Mouse (Mus musculus) frontal cortex, adult 2 months (tissue): ENCODE data around the gene Vsig1. TPM values are rescaled to one million over a fixed set of nuclear protein-coding genes. Genes with fewer than 3 reads are reported as not detected.
A peak's percentile ranks its signal among the peaks of the same experiment; 100 is the strongest.

ENCODE experiments used
- DNase-seq, 2 experiments: peaks; one replicate each; pipeline ENCODE4 v3.0.0; 2022; ENCODE audit warnings: low spot score in 1 of 2; ENCODE audit errors: extremely low spot score in 1 of 2
- polyA plus RNA-seq: library from polyadenylated mRNA; depleted of rRNA; stranded (reverse); fragments of >200 nt; gene quantifications from 2 replicates; pipeline ENCODE4 v1.2.3, GENCODE M21; 2012; rRNA removed

Gene Vsig1
- polyA plus RNA-seq, result 0.04 and 0.08 TPM in 2 replicates

DNA sequence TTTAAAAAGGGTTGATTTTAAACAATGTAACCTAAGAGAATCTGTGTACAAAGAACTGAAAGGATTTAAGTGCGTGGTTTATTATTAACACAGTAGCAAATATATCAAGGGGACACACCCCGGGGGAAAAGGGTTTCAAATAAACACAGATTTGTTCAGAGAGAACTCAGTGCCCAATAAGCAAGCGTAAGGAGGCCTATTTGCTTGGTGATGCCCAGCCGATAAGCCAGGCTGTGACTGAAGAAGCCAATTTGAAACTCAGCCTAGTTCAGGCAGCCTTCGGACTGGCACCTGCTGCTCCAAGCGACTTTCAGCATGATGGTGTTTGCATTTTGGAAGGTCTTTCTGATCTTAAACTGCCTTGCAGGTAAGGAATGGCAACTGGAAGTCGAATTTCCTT lies at the start of gene Vsig1:
TSS of gene Vsig1 (plus strand) at position 249 of the 400 bp plus-strand sequence.
- DNase-seq, result no peak

DNA sequence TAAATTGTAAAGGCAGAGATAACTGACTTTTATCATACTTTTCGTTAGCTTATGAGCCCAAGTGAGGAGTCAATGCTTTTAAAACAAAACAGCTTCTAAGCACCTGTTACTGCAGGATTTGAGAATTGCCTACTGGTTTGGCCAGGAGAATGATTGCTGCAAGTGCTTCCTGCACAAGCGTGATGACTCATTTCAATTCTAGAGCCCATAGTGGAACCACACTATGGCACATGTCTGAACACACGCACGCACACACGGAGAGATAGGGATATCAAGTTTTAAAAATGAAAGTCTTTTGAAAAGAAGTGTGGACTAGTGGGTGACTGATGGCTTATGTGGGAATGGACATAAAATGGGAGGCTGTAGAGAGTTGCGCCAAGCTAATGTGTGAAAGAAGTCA lies 44.6 kb upstream of the Vsig1 start:
- DNase-seq, result no peak

DNA sequence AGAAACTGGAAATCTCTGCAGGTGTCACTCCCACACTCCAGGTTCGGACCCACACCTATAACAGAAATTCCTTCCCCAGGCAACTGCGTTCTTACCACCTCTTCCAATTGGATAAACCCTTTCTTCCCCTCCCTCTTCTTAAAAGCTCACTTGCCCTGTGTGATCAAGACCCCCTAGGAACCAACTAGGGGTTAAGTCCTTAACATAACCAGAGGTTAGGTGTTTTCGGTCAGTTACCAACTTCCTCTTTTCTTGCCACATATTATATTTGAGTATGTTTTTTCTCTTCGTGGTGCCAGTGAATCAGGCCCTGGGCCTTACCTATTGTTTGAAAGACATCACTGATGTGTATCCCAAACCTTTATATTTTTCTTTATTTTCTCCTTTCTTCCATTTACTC lies 44.0 kb upstream of the Vsig1 start:
- DNase-seq, result no peak

DNA sequence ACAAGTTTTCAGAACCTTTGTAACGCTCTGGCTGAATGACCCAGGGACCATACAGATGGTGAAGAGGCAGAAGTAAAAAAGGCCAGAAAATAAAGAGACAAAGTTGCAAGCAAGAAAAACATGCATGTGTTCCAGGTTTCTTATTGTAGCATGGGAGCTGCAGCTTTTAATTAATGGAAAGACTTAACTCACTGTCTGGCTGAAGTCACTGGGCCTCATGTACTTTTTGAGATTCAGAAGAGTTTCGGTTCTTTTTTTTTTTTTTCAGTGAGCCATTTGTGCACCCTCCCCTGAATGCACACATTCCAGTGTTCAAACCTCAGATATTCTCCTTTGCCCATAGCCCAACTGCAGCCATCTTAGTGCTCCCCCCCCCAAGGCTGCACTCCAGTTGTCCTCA lies 20.2 kb upstream of the Vsig1 start:
- DNase-seq, result no peak

DNA sequence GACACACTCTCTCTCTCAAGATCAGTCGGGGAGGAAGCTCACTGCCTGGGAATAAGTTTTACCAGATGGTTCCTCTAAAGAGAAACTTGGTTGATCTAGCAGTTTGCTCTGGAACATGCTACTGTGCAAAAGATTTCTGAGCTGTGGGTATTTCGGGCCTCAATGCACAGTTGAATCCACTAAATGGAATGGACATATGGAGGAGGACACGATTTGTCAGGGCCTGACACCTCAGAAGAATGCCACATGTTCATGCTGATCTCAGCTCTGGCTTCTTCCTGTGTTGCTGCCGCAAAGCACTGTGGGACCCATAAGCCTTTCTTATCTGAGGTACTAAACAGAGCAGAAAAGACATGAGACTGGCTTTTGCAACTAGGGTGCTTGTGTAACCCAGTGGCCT lies 15.6 kb upstream of the Vsig1 start:
- DNase-seq, result peak; percentile 16 to 33

DNA sequence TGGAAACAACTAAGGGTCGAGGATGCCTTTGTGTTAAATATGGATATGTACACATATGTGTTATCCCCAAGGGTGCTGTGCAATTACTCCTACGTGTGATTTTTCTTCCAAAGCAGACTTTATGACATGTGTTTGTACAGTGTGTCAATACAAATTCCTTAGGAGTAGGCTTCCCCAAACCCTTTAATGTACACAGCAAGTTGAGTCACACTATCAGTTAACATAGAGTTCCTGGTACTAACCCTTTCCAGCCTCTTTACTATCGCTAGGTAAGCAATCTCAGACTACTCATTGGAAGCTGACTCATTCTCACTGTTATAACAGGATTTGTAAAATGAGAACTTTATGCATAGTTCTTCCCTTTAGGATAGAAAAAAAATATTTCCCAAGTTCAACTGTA lies 3.9 kb upstream of the Vsig1 start:
- DNase-seq, result no peak

DNA sequence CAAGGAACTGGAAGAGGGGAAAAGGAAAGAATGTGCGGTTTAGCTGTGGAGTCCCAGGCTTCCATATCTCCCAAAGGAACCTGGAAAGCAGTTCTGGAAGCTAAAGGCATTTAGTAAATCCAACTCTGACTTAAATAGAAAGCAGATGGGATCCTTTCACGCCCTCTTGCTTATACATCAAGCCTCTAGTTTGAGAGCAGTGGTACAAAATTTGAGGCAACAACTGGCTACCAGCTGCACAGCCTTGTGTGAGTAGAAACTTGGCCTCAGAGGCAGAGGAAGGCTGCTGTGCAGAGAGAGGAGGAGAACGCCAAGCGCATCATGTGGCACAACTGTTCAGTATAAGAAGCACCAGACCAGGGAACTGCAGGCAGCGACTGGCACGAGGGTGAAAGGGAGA lies 13.9 kb downstream of the Vsig1 start:
- peak; percentile 0 to 11 for DNase-seq

DNA sequence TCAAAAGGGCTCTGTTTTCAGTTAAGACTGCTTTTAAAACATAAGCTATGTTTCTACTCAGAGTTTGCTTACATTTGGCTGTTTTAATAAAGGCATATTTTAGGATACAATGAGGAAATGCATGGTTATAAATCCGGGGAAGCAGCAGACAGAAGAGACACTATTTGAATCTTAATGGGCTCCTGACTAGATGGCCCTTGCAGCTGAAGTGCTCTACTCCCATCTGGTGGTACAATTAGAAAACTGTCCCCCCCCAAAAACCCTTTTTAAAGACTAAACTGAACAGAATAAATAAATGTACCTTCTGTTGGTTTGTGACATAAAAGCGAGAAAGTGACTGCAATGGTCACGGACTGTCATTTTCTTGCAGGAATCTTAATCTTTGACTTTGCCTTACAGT lies 24.7 kb downstream of the Vsig1 start:
- DNase-seq, result peak in 1 of 2 experiments; percentile 17

DNA sequence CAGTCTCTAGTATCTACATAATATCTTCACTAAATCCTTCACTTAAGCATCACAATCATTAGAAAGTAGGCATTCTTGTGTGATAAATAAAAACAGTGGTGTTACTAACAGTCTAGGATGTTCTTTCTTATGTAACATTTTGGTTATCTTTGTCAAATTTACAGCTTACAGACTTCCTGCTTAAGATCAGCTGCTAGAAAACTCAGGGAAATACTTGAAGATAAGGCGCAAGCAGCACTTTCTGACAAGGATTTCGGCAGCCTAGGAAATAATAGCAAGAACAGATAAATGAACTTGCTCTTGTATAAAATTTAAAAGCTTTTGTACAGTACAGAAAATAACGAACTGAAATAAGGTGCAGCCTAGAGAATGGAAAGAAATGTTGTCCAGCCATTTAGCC lies 25.9 kb downstream of the Vsig1 start:
- no peak for DNase-seq

DNA sequence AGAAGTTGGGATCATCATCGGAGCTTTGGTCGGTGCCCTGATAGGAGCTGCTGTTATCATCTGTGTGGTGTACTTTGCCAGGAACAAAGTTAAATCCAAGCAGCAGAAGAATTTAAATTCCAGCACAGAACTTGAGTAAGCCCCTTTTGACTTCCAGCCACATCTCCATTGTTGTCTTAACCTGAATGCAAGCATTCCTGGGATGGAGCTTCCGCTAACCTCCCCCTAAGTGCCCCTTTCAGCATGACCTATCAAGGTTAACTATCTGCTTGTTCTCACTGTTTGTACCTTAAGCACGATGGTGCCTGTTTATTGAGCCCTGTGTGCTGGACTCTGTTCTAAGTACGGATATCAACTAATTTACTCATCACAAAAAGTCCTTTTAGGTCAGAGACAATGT lies 28.9 kb downstream of the Vsig1 start:
- DNase-seq, result no peak

DNA sequence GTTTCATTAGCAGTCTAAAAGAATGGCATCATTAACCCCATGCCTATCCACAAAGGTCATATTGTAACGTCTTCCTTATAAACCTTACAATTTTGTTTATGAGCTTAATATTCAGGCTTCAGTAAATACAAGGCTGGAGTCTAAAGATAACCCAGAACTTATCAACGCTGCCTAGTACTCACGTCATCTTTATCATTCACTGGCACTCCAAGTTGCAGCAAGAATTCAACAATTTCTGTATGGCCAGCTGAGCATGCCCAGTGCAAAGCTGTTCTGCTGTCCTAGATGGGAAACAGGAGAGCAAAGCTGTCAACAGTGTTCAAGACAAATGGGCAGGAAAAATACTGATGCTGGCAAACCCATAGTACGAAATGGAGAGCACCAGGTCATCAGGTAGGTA lies 46.2 kb downstream of the Vsig1 start:
- DNase-seq, result no peak

DNA sequence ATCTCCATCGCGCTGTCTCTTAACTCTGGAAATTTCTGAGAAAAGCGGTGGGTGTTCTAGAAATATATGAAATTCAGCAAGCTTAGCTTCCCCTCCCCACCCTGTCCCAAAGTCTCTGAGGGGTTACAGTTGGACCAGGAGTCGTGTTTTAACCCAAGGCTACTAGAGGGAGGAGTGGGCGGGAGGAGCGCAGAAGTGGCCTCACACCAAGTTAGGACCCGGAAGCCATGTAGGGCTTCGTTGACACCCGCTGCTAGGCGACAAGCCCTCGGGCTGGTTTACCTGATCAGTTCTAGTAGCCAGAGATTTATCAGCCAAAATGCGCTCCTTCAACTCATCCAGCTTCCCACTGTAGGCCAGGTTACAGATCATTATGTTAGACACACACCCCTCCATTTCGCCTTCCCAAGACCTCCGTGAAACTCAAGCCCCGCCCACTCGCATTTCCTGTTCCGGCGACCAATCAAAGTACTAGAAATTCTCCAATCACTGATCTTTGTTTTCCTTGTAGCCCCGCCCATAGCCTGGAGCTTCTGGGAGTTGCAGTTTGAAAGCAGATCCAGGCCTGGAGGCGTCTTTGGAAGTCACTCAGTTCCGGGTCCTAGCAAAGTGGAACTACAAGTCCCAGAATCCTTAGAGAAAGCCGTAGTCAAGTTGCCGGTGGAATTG lies 49.0 kb downstream of the Vsig1 start, which contains the start of the genes Psmd10 and Atg4a:
TSS of gene Psmd10 (minus strand) at position 457 of the 669 bp plus-strand sequence.
TSS of gene Atg4a (plus strand) at position 636 of the 669 bp plus-strand sequence.
- peak; percentile 94 to 95 for DNase-seq

DNA sequence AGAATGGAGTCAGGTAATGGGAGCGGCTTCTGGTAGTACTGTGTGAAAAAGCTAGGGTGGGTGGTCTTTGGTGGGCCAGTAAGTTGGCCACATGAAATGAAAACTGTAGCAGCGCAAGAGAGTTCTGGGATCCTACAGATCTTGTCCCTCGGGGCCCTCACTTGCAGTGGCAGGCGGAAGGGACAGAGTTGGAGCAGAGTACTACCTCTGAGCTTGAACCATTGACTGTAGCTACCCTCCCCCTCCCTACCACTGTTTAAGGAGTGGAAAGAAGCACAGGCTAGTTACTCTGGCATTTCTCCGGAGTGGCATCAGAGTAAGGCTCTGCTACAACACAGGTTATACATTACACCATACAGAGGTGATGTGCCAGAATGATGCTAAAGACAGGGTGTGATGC lies 49.6 kb downstream of the Vsig1 start:
- peak in 1 of 2 experiments; percentile 1 for DNase-seq

DNA sequence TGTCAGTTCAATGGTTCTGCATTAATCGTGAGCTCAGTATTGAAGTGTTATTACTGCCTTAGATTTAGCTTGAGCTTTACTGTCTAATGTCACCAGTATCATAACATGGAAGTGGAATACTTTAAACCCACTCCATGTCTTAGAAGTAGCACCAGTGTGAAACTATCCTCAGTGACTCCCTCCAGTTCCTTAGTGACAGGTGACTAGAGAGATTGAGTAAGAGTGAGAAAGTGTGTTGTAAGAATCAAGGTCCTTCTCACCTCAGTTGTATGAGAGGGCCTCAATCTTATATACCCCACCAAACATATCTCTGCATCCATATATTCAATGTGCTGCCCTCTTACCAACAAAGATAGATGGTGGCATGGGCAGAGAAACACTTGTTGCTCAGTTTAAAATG lies 71.5 kb downstream of the Vsig1 start:
- no peak for DNase-seq

DNA sequence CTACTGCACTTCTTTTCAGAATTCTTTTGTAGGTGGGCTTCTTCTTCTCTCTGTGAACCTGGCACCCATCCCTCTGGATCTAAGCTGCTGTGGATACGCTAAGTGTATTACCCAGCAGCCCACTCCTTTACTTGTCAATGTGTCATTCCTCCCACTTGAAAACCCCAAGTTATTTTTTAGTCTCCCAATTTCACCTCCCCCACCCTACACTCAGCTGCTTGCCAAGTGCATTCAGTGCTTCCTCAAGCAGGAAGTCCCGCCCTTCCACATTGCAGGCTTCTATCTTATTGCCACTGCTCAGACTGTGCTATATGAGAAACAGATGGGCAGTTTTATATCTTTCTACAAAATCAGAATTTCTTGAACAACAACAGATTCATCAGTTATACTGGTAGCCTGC lies 72.1 kb downstream of the Vsig1 start:
- DNase-seq, result peak; percentile 16 to 56

DNA sequence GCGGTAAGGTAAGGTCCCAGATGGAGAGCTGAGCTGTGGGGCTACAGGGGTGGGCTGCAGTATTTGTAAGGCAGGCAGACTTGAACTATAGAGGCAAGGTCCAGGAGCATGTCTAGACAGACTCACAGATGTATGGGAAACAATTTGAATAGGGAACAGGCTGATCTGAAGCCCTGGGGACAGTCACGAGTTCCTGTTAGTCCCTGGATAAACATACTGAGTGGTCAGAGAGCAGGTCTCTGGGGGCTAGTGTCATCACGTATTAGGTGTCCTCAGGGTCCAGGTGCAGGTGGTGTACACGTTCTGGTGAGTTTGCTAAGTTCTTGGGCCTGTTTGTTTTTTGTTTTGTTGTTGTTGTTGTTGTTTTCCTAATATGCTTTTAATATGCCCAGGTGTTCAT lies 72.8 kb downstream of the Vsig1 start:
- DNase-seq, result no peak

DNA sequence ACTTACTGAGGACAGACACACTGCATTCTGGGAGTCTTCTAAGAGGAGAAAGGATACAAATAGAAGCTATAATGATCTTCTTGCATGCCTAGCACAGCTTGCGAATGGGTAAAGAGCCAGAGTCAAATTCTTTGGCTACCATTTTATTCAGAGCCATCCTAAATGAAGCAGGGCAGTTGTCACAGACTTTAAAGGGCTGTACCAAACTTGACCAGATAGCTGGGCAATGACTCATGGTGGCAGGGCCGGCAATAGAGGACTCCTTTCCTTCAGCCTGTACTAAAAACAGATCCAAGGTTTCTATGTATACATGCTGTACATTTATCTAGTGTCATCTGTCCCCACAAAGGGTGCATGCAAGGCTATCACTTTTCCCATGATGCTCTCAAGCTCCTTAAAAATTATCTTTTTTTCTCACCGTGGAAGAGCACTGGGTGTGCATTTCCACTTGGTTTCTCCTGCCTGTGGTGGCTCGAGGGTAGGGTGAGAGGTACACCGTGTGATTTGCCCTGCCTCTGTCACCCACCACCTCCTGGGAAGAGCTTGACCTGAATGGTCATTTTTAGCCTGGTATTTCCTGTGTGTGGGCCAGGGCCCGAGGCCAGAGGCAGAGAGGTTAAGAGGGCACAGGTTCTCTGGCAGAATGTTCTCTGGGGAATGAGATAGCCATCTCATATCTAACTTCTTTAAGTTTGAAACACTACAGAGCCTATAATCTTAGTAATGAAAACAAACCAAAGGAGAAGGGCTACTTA lies 76.0 kb downstream of the Vsig1 start:
- no peak for DNase-seq

DNA sequence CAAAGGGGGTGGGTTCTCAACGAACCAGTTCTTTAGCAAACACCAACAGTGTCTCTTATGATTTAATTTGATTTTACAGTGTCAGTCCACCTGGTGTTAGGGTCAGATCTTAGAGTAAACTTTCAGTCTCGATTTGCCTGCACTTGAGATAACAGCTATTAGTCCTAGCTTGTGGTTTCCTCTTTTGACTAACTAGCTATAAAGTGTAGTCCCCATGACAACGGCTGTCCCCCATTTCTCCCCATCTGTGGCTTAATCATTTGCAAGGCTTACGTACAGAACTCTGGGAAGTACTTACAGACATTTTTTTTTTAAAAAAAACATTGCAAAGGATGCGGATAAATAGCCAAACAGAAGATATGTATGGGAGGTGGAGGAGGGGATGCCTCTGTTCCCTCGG lies 77.4 kb downstream of the Vsig1 start:
- no peak for DNase-seq

DNA sequence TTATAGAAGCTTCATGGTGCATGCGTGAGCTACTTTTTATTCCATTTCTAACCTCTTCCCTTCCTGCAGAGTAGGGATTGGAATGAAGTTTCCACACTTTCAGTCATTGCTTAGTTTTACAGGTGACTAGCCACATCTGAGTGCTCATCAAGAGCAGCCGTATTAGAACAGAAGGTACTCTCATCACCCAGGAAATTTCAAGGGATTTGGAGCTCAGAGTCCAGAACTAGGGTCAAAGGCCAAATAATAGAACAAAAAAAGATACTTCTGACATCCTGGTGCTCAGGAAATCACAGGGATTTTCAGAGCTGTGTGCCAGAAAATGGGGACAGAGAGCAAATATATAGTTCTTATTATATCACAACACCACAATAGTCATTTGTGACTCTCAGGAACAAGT lies 77.8 kb downstream of the Vsig1 start:
- DNase-seq, result no peak
